Mouse (Mus musculus) cerebellum, adult 11 months (tissue): ENCODE measurements around the gene Ccdc137.
"Not testable (repeated sequence)": the region's sequence is repeated elsewhere in the genome, so short reads cannot be mapped to it uniquely, and the experiment has no call there.

ENCODE experiments used
- DNase-seq: peaks from one replicate; pipeline ENCODE4 v3.0.0; 2022

Gene Ccdc137

GRCm38 (mm10) chr11:120457772-120458751 lies at the start of gene Ccdc137, which contains the start of gene Oxld1:
TSS of gene Ccdc137 (plus strand) at chr11:120458115.
TSS of gene Oxld1 (minus strand) at chr11:120458068.
- peak; percentile 57 for DNase-seq

DNA sequence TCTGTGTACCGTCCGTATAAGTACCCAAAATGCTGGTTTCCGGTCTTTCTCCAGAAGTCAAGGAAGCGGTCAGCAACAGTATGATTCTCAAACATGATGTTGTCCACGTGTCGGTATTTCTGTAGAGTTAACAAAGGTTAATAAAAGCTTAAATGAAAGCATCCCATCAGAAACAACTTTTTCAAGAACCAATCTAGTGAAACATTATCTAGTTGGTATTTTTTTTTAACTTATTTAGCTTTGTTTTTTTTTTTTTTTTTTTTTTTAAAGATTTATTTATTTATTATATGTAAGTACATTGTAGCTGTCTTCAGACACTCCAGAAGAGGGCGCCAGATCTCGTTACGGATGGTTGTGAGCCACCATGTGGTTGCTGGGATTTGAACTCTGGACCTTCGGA lies 44.3 kb upstream of the Ccdc137 start:
- DNase-seq, result not testable (repeated sequence)

DNA sequence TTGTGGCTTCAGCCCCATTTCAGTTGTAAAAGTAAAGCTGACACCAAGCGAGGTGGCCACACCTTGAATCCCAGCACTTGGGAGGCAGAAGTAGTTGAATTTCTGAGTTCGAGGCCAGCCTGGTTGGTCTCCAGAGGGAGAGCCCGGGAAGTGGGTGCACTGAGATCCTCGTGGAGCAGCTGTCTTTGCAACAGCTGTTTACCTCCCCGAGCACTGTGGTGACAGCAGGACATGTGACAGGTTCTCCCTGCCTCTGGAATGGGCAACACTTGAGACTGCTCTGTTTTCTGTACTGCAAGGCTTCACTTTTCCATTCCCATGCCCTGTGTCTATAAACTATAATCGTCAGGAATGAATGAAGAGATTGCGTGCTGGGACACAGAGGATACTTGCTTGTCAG lies 40.1 kb upstream of the Ccdc137 start:
- no peak for DNase-seq

DNA sequence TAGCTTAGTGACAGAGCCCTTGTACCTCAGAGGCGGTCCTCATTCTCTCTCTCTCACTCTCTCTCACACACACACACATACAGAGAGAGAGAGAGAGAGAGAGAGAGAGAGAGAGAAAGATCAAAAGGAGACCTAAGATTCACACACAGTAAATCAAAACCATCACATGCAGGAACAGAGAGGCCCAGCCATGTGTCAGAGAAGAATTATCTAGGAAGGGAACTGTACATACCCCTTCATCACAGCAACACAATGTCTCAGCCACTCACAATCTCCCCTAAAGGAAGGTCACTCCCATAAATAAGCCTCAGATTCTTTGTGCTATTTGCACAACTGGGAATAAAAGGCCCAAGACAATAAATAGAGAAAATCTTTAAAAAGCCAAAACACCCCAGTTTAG lies 39.3 kb upstream of the Ccdc137 start:
- DNase-seq, result no peak

DNA sequence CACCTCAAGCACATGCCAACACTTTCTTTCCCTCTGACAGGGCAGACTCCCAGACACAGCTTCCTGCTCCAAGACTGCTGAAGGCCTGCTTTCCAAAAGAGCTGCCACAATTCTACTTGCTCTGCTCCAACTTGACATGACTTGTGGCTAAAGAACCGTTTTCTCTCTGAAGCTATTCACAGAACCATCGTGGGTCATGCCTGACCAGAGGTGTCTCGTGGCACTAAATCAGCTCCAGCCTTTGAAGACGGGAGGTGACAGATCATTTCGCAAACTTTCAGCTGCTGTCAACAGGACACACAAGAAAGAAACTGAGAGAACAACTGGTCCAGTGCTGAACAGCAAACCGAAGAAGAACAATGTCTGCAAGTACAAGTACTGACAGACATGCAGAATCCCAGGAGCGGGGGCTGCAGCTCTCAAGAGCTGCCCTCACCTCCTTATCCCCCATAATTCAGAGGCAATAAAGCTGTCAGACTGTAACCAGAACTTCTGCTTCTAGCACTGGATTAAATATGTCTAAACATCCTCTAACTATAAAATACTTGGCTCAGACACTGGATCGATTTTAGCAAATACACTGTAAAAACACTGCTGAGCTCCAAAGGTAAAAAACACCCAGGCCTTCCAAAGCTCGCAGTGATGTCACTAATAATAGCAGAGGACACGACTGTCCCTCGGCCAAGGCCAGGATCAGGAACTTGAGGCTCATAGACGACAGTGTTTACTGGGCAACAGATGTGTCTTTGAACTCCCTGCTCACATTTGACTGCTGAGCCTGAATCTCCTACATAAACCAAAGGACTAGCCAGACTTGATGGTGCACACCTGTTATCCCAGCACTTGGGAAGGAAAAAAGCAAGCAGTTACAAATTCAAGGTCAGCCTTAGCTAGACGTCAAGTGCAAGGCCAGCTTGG lies 35.0 kb upstream of the Ccdc137 start:
- no peak for DNase-seq

- peak; percentile 48 for DNase-seq
Observed at GRCm38 (mm10) chr11:120423569-120424295, 34.2 kb upstream of the Ccdc137 start.

- no peak for DNase-seq
Observed at GRCm38 (mm10) chr11:120426727-120427126, 31.2 kb upstream of the Ccdc137 start.

GRCm38 (mm10) chr11:120437152-120437856 lies 20.6 kb upstream of the Ccdc137 start, which contains the start of gene Nploc4:
TSS of gene Nploc4 (minus strand) at chr11:120437708.
- DNase-seq, result peak; percentile 84

DNA sequence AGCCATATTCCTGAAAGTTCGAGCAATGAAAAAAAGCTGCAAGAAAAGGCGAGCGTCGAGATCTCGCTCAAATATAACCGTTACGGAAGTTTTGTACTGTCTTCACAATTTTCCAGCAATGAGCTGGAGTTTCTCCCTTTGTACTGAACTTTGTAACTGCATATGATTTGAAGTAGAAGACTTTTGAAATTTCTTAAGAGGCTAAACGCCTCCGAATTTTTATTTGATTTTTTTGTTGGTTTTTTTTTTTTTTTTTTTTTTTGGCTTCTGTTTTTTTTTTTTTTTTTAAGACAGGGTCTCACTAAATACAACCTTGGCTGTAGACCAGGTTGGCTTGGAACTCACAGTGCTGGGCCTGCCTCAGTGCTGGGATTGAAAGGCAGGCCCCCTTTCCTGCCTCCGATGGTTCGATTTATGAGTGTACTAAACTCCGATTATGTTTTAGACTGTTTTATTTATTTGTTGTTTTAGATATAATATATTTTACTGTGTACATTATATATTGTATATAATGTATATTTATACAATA lies 20.0 kb upstream of the Ccdc137 start:
- no peak for DNase-seq

- DNase-seq, result no peak
Observed at GRCm38 (mm10) chr11:120442344-120442743, 15.6 kb upstream of the Ccdc137 start, which contains the start of gene Tspan10. TSS of gene Tspan10 (plus strand) at chr11:120442644.

DNA sequence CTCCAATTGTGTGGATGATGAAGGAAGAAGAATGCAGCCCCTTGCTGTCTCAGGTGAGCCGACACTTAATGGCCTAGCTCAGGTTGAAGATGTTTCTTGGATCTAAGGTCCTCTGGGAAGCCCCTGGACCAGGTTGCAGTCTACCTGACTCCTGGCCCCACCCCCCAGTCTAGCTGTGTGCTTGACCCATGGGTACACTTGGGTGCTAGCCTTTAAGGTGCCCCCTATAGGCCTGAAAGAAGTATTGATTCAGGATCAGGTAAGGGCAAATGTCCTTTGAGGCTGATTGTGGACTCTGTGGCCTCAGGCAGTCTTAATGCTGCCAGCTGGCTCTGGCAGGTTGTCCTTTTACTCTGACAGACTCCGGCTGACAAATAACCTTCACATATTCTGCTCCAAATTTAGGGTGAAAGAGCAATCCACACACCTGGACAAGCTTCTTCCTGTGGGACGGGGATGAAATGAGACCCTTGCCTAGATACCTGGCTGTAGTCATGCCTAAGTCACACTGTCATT lies 15.1 kb upstream of the Ccdc137 start:
- DNase-seq, result no peak

- no peak for DNase-seq
Observed at GRCm38 (mm10) chr11:120444106-120444505, 13.8 kb upstream of the Ccdc137 start.

DNA sequence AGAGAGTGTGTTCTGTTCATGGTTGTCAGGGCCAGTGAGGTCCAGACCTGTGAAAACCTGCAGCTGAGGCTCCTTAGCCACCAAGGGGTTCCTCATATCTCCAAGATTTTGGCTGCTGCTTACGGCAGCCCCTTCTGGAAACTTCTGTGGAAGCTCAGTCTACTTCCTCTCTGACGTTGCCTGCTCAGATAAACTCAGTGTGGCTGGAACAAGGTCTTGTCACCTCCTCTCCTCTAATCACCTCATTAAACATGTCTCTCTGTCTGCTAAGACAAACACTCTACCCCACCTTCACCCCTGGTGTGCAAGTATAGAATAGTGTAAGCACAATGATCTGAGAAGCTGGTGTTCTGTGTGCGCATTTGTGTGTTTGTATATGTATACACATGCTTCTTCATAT lies 12.4 kb upstream of the Ccdc137 start:
- DNase-seq, result no peak

GRCm38 (mm10) chr11:120447179-120447578 lies 10.7 kb upstream of the Ccdc137 start:
- no peak for DNase-seq

DNA sequence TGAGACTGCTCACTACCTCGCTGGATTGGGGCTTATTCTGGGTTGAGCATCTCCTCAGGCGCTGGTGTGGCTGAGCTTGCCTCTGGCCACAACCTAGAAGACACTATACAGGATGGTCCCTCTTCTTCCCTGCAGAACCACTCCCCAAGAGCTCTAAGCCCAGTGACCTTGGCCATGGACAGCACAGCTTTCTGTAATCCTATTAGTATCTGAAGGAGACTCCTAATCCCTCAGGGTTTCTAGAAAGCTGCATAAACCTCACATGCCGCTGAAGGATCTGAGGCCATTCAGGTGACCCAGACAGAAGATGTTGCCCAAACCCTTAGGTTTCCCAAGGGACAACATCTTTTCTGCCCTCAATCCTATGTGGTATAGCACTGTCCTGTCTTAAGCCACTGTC lies 5.7 kb upstream of the Ccdc137 start:
- no peak for DNase-seq

DNA sequence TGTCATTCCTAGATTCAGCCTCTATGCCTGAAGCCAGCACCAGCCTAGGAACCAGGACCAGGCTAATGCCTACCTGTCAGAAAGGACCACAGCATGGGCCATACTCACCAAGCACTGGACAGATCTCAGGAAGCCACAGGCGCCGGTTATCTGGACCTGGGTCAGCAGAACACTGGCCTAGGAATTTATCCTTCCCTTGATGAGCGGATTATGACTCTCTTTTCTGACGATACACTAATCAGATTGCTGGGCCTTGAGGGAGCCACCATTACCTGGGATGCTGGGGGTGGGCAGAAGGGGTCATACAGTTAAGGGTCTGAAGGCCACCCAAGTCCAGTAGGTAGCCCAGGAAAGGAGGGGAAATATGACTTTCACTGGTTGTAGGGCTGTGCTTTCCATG lies 4.6 kb upstream of the Ccdc137 start, which contains the start of gene Pde6g:
Gene Pde6g, minus strand, starts transcription at position 195 of the 400 bp plus-strand sequence.
- no peak for DNase-seq

DNA sequence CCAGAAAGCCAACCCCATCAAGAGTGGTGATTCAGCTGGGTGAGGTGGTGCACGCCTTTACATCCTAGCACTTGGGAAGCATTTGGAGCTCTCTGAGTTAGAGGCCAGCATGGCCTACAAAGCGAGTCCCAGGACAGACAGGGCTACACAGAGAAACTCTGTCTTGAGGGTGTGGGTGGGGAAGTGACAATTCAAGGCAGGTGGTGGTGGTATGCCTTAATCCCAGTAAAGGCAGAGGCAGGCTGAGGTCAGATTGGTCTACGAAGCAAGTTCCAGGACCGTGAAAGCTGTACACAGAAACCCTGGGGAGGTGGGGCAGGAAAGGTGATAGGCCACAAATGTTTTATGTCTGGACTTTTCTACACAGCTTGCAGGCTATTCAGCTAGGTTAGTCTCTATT lies 3.0 kb upstream of the Ccdc137 start:
- no peak for DNase-seq

- DNase-seq, result no peak
Observed at GRCm38 (mm10) chr11:120455413-120455812, 2.5 kb upstream of the Ccdc137 start.

DNA sequence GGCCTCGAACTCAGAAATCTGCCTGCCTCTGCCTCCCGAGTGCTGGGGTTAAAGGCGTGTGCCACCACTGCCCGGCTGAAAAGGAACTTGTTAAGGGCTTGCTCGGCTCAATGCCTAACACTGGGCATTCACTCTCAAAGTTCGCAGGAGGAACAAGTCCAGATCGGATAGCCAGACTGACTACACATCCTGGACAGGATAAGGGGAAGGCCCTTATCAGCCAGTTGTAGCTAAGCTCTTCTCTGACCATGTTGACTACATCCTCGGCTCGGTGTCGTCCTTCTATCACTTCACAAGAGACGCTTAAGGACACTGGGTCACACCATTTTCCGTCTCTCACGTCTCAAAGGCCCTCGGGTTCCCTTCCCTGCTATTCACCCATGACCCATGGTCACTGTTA lies 545 bp upstream of the Ccdc137 start:
- no peak for DNase-seq

DNA sequence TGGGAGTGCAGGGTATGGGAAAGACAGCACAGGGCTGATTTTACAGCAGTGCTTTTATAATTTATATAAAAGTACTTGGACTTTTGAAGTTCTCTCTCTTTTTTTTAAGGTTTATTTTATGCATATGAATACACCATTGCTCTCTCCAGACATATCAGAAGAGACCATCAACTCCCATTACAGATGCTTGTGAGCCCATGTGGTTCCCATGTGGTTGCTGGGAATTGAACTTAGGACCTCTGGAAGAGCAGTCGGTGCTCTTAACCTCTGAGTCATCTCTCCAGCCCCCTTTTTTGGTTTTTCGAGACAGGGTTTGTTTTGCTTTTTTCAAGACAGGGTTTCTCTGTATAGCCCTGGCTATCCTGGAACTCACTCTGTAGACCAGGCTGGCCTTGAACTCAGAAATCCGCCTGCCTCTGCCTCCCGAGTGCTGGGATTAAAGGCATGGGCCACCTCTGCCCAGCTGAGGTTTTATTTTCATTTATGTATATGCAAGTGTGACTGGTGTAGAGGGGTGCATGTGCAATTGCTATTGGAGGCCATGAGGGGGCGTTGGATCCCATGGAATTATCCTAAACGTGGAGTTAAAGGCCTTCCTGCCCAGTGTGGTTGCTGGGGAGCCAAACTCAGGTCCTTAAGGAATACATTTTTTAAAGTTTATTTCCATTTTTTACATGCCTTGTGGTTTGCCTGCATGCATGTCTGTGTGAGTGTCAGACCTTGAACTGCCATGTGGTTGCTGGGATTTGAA lies 1.1 kb downstream of the Ccdc137 start:
- DNase-seq, result no peak

- no peak for DNase-seq
Observed at GRCm38 (mm10) chr11:120463536-120463935, 5.6 kb downstream of the Ccdc137 start.
